Mouse (Mus musculus) lung, postnatal 0 days (tissue): ENCODE data around the gene Trappc10.

Source experiments
- CTCF ChIP-seq: IDR thresholded peaks from 2 replicates; pipeline ENCODE4 v1.5.1; 2016; ENCODE audit warnings: antibody characterized with exemption, mild to moderate bottlenecking
- EP300 ChIP-seq: IDR thresholded peaks from 2 replicates; pipeline ENCODE4 v1.6.1; 2016; ENCODE audit warnings: antibody characterized with exemption, mild to moderate bottlenecking, control low read depth

DNA sequence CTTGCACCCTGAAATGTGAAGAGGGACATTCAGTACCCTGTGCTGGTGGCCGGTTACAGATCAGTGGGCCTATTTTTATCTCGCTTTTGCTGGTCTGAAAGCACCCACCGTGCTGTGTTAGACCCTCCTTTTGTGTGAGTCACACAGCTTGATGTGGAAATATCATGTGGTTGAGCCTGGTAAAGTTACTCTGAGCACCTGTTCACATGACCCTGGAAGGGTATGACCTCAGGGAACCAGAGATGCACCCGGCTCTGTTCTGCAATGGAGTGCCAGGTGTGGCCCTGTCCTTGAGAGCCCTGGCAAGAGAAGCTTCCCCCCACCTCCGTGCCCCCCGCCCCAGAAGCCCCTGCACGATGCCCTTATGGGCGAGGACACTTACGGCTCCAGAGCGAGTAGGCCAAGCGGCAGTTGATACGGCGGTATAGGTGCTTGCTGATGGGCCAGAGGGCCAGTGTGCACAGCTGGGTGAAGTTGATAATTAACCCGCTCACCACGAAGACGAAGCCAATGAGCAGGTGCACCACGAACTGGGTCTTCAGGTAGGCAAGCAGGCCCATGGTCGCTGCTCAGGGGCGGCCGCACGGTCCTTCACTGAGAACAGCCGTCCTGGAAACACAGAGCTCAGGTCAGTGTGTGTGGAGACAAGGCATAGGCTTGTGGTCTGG is 43.2 kb upstream of the Trappc10 start:
- TF ChIP-seq CTCF: no peak
- TF ChIP-seq EP300: no peak
